Mouse (Mus musculus): ENCODE data around the gene Polr2c.
"Not testable (repeated sequence)": the region's sequence is repeated elsewhere in the genome, so short reads cannot be mapped to it uniquely, and the experiment has no call there.

The Polr2c gene

GRCm38 (mm10) chr8:94857346-94858173, at the start of gene Polr2c:
TSS of gene Polr2c (plus strand) at chr8:94857450.
- peak; percentile 90 to 96 for DNase-seq (ENCODE audit: inconsistent age in 2 of 2, low spot score in 1 of 2)

GRCm38 (mm10) chr8:94807506-94807905, 49.7 kb upstream of the Polr2c start:
- DNase-seq (ENCODE audit: inconsistent age in 2 of 2, low spot score in 1 of 2) = peak; percentile 85 to 90

GRCm38 (mm10) chr8:94808372-94808771, 48.9 kb upstream of the Polr2c start:
- DNase-seq (ENCODE audit: inconsistent age in 2 of 2, low spot score in 1 of 2) = no peak

- DNase-seq (ENCODE audit: inconsistent age in 2 of 2, low spot score in 1 of 2) = no peak
Measured at GRCm38 (mm10) chr8:94810153-94810552, 47.1 kb upstream of the Polr2c start, which contains the start of gene Ccl17. TSS of gene Ccl17 (plus strand) at chr8:94810453.

GRCm38 (mm10) chr8:94810855-94811254, 46.4 kb upstream of the Polr2c start:
- no peak for DNase-seq (ENCODE audit: inconsistent age in 2 of 2, low spot score in 1 of 2)

GRCm38 (mm10) chr8:94811654-94812053, 45.6 kb upstream of the Polr2c start:
- peak; percentile 70 to 88 for DNase-seq (ENCODE audit: inconsistent age in 2 of 2, low spot score in 1 of 2)

GRCm38 (mm10) chr8:94812645-94813098, 44.6 kb upstream of the Polr2c start:
- DNase-seq (ENCODE audit: inconsistent age in 2 of 2, low spot score in 1 of 2) = peak; percentile 85 to 96

- DNase-seq (ENCODE audit: inconsistent age in 2 of 2, low spot score in 1 of 2) = peak in 1 of 2 experiments; percentile 77
Measured at GRCm38 (mm10) chr8:94814556-94814955, 42.7 kb upstream of the Polr2c start.

- DNase-seq (ENCODE audit: inconsistent age in 2 of 2, low spot score in 1 of 2) = no peak
Measured at GRCm38 (mm10) chr8:94817933-94818332, 39.3 kb upstream of the Polr2c start.

GRCm38 (mm10) chr8:94819671-94820179, 37.5 kb upstream of the Polr2c start:
- DNase-seq (ENCODE audit: inconsistent age in 2 of 2, low spot score in 1 of 2) = no peak

GRCm38 (mm10) chr8:94820553-94820952, 36.7 kb upstream of the Polr2c start:
- no peak for DNase-seq (ENCODE audit: inconsistent age in 2 of 2, low spot score in 1 of 2)

GRCm38 (mm10) chr8:94821381-94821780, 35.9 kb upstream of the Polr2c start:
- DNase-seq (ENCODE audit: inconsistent age in 2 of 2, low spot score in 1 of 2) = peak in 1 of 2 experiments; percentile 22

- peak; percentile 60 to 86 for DNase-seq (ENCODE audit: inconsistent age in 2 of 2, low spot score in 1 of 2)
Measured at GRCm38 (mm10) chr8:94822637-94823560, 34.4 kb upstream of the Polr2c start.

- DNase-seq (ENCODE audit: inconsistent age in 2 of 2, low spot score in 1 of 2) = no peak
Measured at GRCm38 (mm10) chr8:94825170-94825569, 32.1 kb upstream of the Polr2c start.

GRCm38 (mm10) chr8:94826210-94826609, 31.0 kb upstream of the Polr2c start:
- DNase-seq (ENCODE audit: inconsistent age in 2 of 2, low spot score in 1 of 2) = no peak

- no peak for DNase-seq (ENCODE audit: inconsistent age in 2 of 2, low spot score in 1 of 2)
Measured at GRCm38 (mm10) chr8:94828284-94828683, 29.0 kb upstream of the Polr2c start.

GRCm38 (mm10) chr8:94833901-94834405, 23.3 kb upstream of the Polr2c start:
- DNase-seq (ENCODE audit: inconsistent age in 2 of 2, low spot score in 1 of 2) = not testable (repeated sequence)

GRCm38 (mm10) chr8:94835751-94836150, 21.5 kb upstream of the Polr2c start:
- not testable (repeated sequence) for DNase-seq (ENCODE audit: inconsistent age in 2 of 2, low spot score in 1 of 2)

- DNase-seq (ENCODE audit: inconsistent age in 2 of 2, low spot score in 1 of 2) = peak in 1 of 2 experiments; percentile 82
Measured at GRCm38 (mm10) chr8:94836456-94837240, 20.6 kb upstream of the Polr2c start.
